Mouse (Mus musculus): ENCODE results near the gene Phlda2. TPM values are rescaled to one million over a fixed set of nuclear protein-coding genes. Genes with fewer than 3 reads are reported as not detected.

Phlda2 gene
- polyA plus RNA-seq, 1 experiment: 0.39 TPM

GRCm38 (mm10) chr7:143514416-143514768 is 11.4 kb upstream of the Phlda2 start:
- Histone ChIP-seq H3K27ac (ENCODE audit: control insufficient read depth, insufficient read depth, low read length) (no peak overlapping the region), H3K36me3 (ENCODE audit: control insufficient read depth, insufficient read depth, low read length) (peaks cover 60% of the 10 kb centered on the region), H3K4me3 (ENCODE audit: control insufficient read depth, insufficient read depth, low read length) (no peak overlapping the region), H3K27me3 (ENCODE audit: control insufficient read depth, insufficient read depth, low read length) (no peaks in the 10 kb centered on the region), H3K4me1 (replicated peaks; ENCODE audit: control insufficient read depth, insufficient read depth, low read length) (no peaks in the 10 kb centered on the region)
- no peak for DNase-seq
- 98% methylated on average over 4 of the region's 4 CpGs for WGBS
- TF ChIP-seq CTCF (IDR thresholded peaks at IDR 0.05; ENCODE audit: borderline replicate concordance, control insufficient read depth, extremely low read depth, insufficient read depth, low read length, poor library complexity) (no peak), POLR2A (IDR thresholded peaks at IDR 0.05; ENCODE audit: control insufficient read depth, extremely low read depth, insufficient read depth, low read length, poor library complexity) (no peak)

GRCm38 (mm10) chr7:143513763-143514415 is 10.9 kb upstream of the Phlda2 start:
- WGBS: 30% methylated on average over 10 of the region's 10 CpGs
- no peaks in the 10 kb centered on the region for H3K4me1 ChIP-seq (replicated peaks; ENCODE audit: control insufficient read depth, insufficient read depth, low read length)
- H3K27ac ChIP-seq (ENCODE audit: control insufficient read depth, insufficient read depth, low read length): no peak overlapping the region
- no peak overlapping the region for H3K4me3 ChIP-seq (ENCODE audit: control insufficient read depth, insufficient read depth, low read length)
- no peak for TF ChIP-seq POLR2A (IDR thresholded peaks at IDR 0.05; ENCODE audit: control insufficient read depth, extremely low read depth, insufficient read depth, low read length, poor library complexity)
- no peak for TF ChIP-seq CTCF (IDR thresholded peaks at IDR 0.05; ENCODE audit: borderline replicate concordance, control insufficient read depth, extremely low read depth, insufficient read depth, low read length, poor library complexity)
- H3K36me3 ChIP-seq (ENCODE audit: control insufficient read depth, insufficient read depth, low read length): peaks cover 55% of the 10 kb centered on the region
- DNase-seq: no peak
- no peaks in the 10 kb centered on the region for H3K27me3 ChIP-seq (ENCODE audit: control insufficient read depth, insufficient read depth, low read length)

GRCm38 (mm10) chr7:143511335-143511712 is 8.4 kb upstream of the Phlda2 start:
- no peak for DNase-seq
- TF ChIP-seq POLR2A (IDR thresholded peaks at IDR 0.05; ENCODE audit: control insufficient read depth, extremely low read depth, insufficient read depth, low read length, poor library complexity): no peak
- TF ChIP-seq CTCF (IDR thresholded peaks at IDR 0.05; ENCODE audit: borderline replicate concordance, control insufficient read depth, extremely low read depth, insufficient read depth, low read length, poor library complexity): no peak
- no peaks in the 10 kb centered on the region for H3K4me1 ChIP-seq (replicated peaks; ENCODE audit: control insufficient read depth, insufficient read depth, low read length)
- H3K27ac ChIP-seq (ENCODE audit: control insufficient read depth, insufficient read depth, low read length): no peak overlapping the region
- H3K36me3 ChIP-seq (ENCODE audit: control insufficient read depth, insufficient read depth, low read length): peaks cover 32% of the 10 kb centered on the region
- no peak overlapping the region for H3K4me3 ChIP-seq (ENCODE audit: control insufficient read depth, insufficient read depth, low read length)
- H3K27me3 ChIP-seq (ENCODE audit: control insufficient read depth, insufficient read depth, low read length): no peaks in the 10 kb centered on the region

GRCm38 (mm10) chr7:143510593-143511334 is 7.8 kb upstream of the Phlda2 start:
- Histone ChIP-seq H3K27ac (ENCODE audit: control insufficient read depth, insufficient read depth, low read length) (no peak overlapping the region), H3K36me3 (ENCODE audit: control insufficient read depth, insufficient read depth, low read length) (peaks cover 27% of the 10 kb centered on the region), H3K4me3 (ENCODE audit: control insufficient read depth, insufficient read depth, low read length) (no peak overlapping the region), H3K4me1 (replicated peaks; ENCODE audit: control insufficient read depth, insufficient read depth, low read length) (no peaks in the 10 kb centered on the region), H3K27me3 (ENCODE audit: control insufficient read depth, insufficient read depth, low read length) (no peaks in the 10 kb centered on the region)
- TF ChIP-seq POLR2A (IDR thresholded peaks at IDR 0.05; ENCODE audit: control insufficient read depth, extremely low read depth, insufficient read depth, low read length, poor library complexity): no peak
- no peak for TF ChIP-seq CTCF (IDR thresholded peaks at IDR 0.05; ENCODE audit: borderline replicate concordance, control insufficient read depth, extremely low read depth, insufficient read depth, low read length, poor library complexity)
- 96% methylated on average over 3 of the region's 3 CpGs for WGBS
- no peak for DNase-seq

- H3K4me1 ChIP-seq (replicated peaks; ENCODE audit: control insufficient read depth, insufficient read depth, low read length): no peaks in the 10 kb centered on the region
- H3K4me3 ChIP-seq (ENCODE audit: control insufficient read depth, insufficient read depth, low read length): no peak overlapping the region
- H3K36me3 ChIP-seq (ENCODE audit: control insufficient read depth, insufficient read depth, low read length): peaks cover 16% of the 10 kb centered on the region
- H3K27ac ChIP-seq (ENCODE audit: control insufficient read depth, insufficient read depth, low read length): no peak overlapping the region
- no peak for DNase-seq
- WGBS: 89% methylated on average over 1 of the region's 1 CpGs
- no peaks in the 10 kb centered on the region; the same call in 1 of the 2 replicates for H3K27me3 ChIP-seq (ENCODE audit: control insufficient read depth, insufficient read depth, low read length)
- TF ChIP-seq CTCF (IDR thresholded peaks at IDR 0.05; ENCODE audit: borderline replicate concordance, control insufficient read depth, extremely low read depth, insufficient read depth, low read length, poor library complexity) (no peak), POLR2A (IDR thresholded peaks at IDR 0.05; ENCODE audit: control insufficient read depth, extremely low read depth, insufficient read depth, low read length, poor library complexity) (no peak)
Observed at GRCm38 (mm10) chr7:143509566-143509965, 6.6 kb upstream of the Phlda2 start.

- Histone ChIP-seq H3K27ac (ENCODE audit: control insufficient read depth, insufficient read depth, low read length) (no peak overlapping the region), H3K27me3 (ENCODE audit: control insufficient read depth, insufficient read depth, low read length) (peaks cover 13% of the 10 kb centered on the region; the same call in 1 of the 2 replicates), H3K4me3 (ENCODE audit: control insufficient read depth, insufficient read depth, low read length) (no peak overlapping the region), H3K36me3 (ENCODE audit: control insufficient read depth, insufficient read depth, low read length) (no peaks in the 10 kb centered on the region), H3K4me1 (replicated peaks; ENCODE audit: control insufficient read depth, insufficient read depth, low read length) (peaks cover 6% of the 10 kb centered on the region; the same call in 1 of the 2 replicates)
- peak; percentile 67 for DNase-seq
- TF ChIP-seq CTCF (IDR thresholded peaks at IDR 0.05; ENCODE audit: borderline replicate concordance, control insufficient read depth, extremely low read depth, insufficient read depth, low read length, poor library complexity) (no peak), POLR2A (IDR thresholded peaks at IDR 0.05; ENCODE audit: control insufficient read depth, extremely low read depth, insufficient read depth, low read length, poor library complexity) (no peak)
- 44% methylated on average over 7 of the region's 7 CpGs for WGBS
Observed at GRCm38 (mm10) chr7:143506675-143507074, 3.7 kb upstream of the Phlda2 start.
